Mouse (Mus musculus) hindbrain, embryonic 10.5 days (tissue): ENCODE measurements around the gene Gm16434. TPM values are rescaled to one million over a fixed set of nuclear protein-coding genes. Genes with fewer than 3 reads are reported as not detected.
A peak's percentile ranks its signal among the peaks of the same experiment; 100 is the strongest.
"Not testable (repeated sequence)": the region's sequence is repeated elsewhere in the genome, so short reads cannot be mapped to it uniquely, and the experiment has no call there.

Source experiments
- DNase-seq: peaks from one replicate; pipeline ENCODE4 v3.0.0-alpha.2; 2017; ENCODE audit warnings: low spot score
- H3K27ac ChIP-seq: fragments of 300-500 bp; sonication (generic); 2 replicates; pipeline ENCODE4 v1.5.1; 2016; ENCODE audit warnings: mild to moderate bottlenecking, moderate library complexity
- H3K27me3 ChIP-seq: fragments of 300-500 bp; sonication (generic); 2 replicates; pipeline ENCODE4 v1.6.1; 2016; ENCODE audit warnings: mild to moderate bottlenecking; ENCODE audit not compliant: poor library complexity, insufficient read depth, severe bottlenecking
- H3K36me3 ChIP-seq: fragments of 300-500 bp; sonication (generic); 2 replicates; pipeline ENCODE4 v1.6.1; 2016; ENCODE audit warnings: mild to moderate bottlenecking, moderate library complexity
- H3K4me1 ChIP-seq: fragments of 300-500 bp; sonication (generic); replicated peaks from 2 replicates; pipeline ENCODE4 v1.6.1; 2016; ENCODE audit warnings: mild to moderate bottlenecking
- H3K4me3 ChIP-seq: fragments of 300-500 bp; sonication (generic); 2 replicates; pipeline ENCODE4 v1.5.1; 2016; ENCODE audit warnings: mild to moderate bottlenecking, moderate library complexity
- H3K9me3 ChIP-seq: fragments of 300-500 bp; sonication (generic); 2 replicates; pipeline ENCODE4 v1.6.1; 2016; ENCODE audit warnings: mild to moderate bottlenecking, moderate library complexity
- WGBS: fragments of 180-500 bp; shearing (Covaris S2); methylation state at CpG from one replicate; pipeline ENCODE4 v1.1.7; 2016; 5-methylcytosine and 5-hydroxymethylcytosine counted together
- polyA plus RNA-seq: library from polyadenylated mRNA; unstranded; fragments of >200 nt; fragmentation: Nextera tagmentation; extraction: Ambion mirVana; gene quantifications from 2 replicates; pipeline ENCODE4 v1.2.1, GENCODE M21; 2016

The Gm16434 gene
- polyA plus RNA-seq: not detected in 2 replicates

DNA sequence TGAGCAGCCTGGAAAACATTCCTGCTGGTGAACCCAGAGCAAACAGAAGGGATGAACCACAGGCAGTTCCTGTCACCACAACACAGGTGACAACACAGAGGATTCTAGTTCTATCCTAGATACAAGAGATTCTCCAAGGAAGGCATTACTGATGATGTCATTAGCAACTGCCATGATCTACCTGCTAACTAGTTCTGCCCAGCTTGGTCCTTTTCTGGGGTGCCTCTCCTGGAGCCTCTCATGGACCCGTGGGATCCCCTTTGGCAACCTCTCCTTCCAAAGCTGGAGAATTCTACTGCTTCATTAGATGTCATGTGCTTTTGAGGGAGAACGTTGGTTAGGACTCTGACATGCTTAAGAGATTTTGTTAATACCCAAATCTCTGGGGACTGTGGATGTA is at the start of gene Gm16434:
Gene Gm16434 (minus strand): TSS at position 101 of the 400 bp plus-strand sequence.
- not testable (repeated sequence) for H3K27me3 ChIP-seq, H3K27ac ChIP-seq, H3K4me3 ChIP-seq, DNase-seq, H3K36me3 ChIP-seq, H3K4me1 ChIP-seq, H3K9me3 ChIP-seq
- whole genome bisulfite sequencing: no CpG with 5 or more reads among the region's 2 CpGs

DNA sequence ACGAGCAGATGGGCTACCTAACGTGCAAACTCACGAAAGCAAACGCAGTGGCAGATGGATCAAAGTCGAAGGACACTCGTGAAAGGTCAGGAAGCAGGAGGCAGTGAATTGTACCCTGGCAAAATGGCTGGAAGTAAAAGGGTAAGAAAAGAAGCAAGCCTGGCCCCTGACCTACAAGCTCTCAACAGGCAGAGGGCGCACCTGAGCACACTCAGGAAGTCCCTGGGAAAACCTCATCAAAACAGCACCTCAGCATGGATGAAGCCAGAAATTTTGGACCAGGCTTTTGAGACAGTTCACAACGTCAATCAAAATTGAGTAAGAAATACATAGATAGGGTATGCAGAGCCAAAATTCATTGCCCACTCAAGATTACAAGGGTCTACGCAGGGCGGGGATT is 49.2 kb upstream of the Gm16434 start:
- not testable (repeated sequence) for H3K4me3 ChIP-seq, H3K27me3 ChIP-seq, H3K9me3 ChIP-seq, H3K36me3 ChIP-seq, H3K4me1 ChIP-seq, H3K27ac ChIP-seq
- WGBS: 3% methylated on average over 8 of the region's 10 CpGs
- peak; percentile 34 for DNase-seq

GRCm38 (mm10) chr14:7200070-7200469 is 5.7 kb upstream of the Gm16434 start:
- H3K27ac ChIP-seq, H3K4me1 ChIP-seq, H3K36me3 ChIP-seq, H3K9me3 ChIP-seq, DNase-seq, H3K27me3 ChIP-seq, H3K4me3 ChIP-seq: not testable (repeated sequence)
- 93% methylated on average over 2 of the region's 3 CpGs for WGBS

DNA sequence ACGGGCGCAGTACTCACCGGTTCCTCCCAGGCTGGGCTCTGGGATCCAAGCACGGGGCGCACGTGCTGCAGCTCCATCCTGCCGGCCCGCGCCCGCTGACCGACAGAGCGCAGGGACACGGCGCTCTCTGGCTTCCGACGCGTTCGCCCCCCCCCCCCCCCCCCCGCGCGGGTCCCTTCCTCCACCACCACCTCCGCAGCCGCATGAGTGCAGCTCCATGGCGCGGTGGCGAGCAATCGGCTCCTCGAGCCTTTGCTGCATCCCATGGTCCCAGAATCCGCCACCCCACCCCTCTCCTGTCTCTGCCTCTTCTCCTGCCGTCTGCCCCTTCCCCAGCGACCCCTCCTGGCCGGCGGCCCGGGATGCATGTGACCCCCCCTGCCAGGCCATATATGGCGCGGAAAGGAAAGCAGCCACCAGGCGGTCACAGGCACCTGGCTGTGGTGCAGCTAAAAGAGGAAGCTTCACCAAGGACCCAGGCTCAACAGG is 19.8 kb downstream of the Gm16434 start, which contains the start of gene Gm3512:
Gene Gm3512 (minus strand): TSS at position 51 of the 489 bp plus-strand sequence.
- H3K27ac ChIP-seq, DNase-seq: not testable (repeated sequence)
- WGBS: no CpG with 5 or more reads among the region's 37 CpGs

More for the DNA sequence above, 19.8 kb downstream of the Gm16434 start, which contains the start of gene Gm3512:
- H3K36me3 ChIP-seq, H3K9me3 ChIP-seq, H3K4me3 ChIP-seq, H3K4me1 ChIP-seq, H3K27me3 ChIP-seq: not testable (repeated sequence)

Other genes with a start within 250 kb of the Gm16434 start
- gene Gm6356, start 220.7 kb downstream of the Gm16434 start, polyA plus RNA-seq: not detected in 2 replicates
- 0.95 and 0.97 TPM in 2 replicates for gene Gm10406, start 167.1 kb downstream of the Gm16434 start, polyA plus RNA-seq
- not detected in 2 replicates for gene Gm3685, start 149.6 kb downstream of the Gm16434 start, polyA plus RNA-seq
- gene Gm3696, start 93.9 kb downstream of the Gm16434 start, polyA plus RNA-seq: 1.4 and 2.1 TPM in 2 replicates
- gene Gm6676, start 69.1 kb downstream of the Gm16434 start, polyA plus RNA-seq: not detected in 2 replicates
- gene Gm3512, start 20.0 kb downstream of the Gm16434 start, polyA plus RNA-seq: 3.5 and 4.0 TPM in 2 replicates
- gene Gm3727, start 70.2 kb upstream of the Gm16434 start, polyA plus RNA-seq: not detected in 2 replicates
- gene Gm3739, start 120.5 kb upstream of the Gm16434 start, polyA plus RNA-seq: 1.6 and 2.5 TPM in 2 replicates
- not detected in 2 replicates for gene Gm5797, start 137.9 kb upstream of the Gm16434 start, polyA plus RNA-seq
- gene Gm8374, start 170.6 kb upstream of the Gm16434 start, polyA plus RNA-seq: not detected in 2 replicates